Mouse (Mus musculus) gastrocnemius, postnatal 36 days (tissue): ENCODE results near the gene Efhc1. TPM values are rescaled to one million over a fixed set of nuclear protein-coding genes. Genes with fewer than 3 reads are reported as not detected.

Source experiments
- DNase-seq, 2 experiments: peaks; one replicate each; pipeline ENCODE4 v3.0.0; 2022
- intact Hi-C: fragments of 180-260 bp; cut with DNase I; formaldehyde crosslinking; loops from one replicate; pipeline ENCODE4 v1.15.1; 2025
- total RNA-seq, 2 experiments: library from RNA; stranded (reverse); gene quantifications; 2 replicates each; pipeline ENCODE4 v1.2.3; 2021

Gene Efhc1
- total RNA-seq, 2 experiments from 2014 or later: 0.36 to 0.81 TPM

DNA sequence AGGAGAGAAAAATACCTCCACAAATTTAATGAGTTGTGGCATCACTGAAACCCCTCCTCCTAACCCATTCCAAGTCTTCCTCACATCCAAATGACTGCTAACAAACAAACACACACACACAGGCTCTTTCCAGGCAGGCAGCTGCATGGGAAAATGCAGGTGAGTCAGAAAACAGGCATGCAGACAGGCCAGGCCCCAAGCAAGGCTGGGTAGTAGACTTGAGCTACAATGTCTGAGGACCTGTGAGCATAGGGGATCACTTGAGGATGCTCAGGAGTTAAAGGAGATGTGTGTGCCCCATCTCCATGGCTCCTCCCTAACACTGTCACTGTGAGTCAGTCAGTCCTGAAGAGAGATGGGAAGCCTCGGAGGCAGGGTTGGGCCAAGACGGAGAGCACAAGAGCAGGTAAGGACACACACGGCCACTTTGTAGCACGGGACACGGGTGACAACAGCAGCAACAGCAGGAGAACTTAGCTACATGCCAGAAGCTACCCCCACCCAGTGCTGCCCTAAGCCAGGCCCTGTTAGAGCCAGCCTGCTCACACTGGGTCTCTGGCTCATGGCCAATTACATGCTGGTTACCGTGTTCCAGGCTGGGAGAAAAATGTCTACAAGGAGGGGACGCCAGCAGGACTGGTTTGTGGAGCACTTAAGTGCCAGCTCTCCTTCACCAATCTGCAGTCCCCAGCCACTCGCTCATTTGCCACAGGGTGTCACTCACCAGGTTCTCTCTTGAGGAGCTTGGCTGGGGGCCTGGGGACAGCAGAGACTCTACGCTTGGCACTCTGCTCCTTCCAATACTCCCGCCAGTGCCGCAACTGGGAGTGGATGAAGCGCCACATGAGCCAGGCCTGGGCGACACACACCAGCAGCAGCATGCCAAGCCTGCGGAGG is 51.1 kb downstream of the Efhc1 start:
- intact Hi-C loops: loop anchor here (5.0 kb wide), 3 partner anchors 65 to 160 kb away; no protein-coding TSS in a partner anchor
- DNase-seq: peak; percentile 48 to 60

DNA sequence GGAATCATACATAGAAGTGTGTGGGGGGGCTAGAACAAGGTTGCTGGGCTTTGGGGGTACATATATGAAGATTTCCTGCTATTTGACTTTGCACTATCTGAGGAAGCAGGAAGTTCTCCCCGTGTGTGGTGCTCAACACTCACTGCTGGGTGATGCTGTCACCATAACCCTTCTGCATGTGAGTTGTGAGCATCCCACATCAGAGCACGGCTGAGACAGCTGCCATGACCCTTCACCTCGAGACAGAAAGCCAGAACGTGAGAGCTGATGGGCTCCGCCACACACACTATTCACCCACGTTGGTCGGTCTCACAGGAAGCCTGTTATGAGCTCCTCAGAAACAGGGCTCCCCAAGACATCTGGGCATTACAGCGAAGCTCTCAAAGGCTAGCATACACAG is 53.2 kb downstream of the Efhc1 start:
- no peak for DNase-seq
- intact Hi-C loops: loop anchor here (5.0 kb wide), 3 partner anchors 67 to 158 kb away; no protein-coding TSS in a partner anchor

DNA sequence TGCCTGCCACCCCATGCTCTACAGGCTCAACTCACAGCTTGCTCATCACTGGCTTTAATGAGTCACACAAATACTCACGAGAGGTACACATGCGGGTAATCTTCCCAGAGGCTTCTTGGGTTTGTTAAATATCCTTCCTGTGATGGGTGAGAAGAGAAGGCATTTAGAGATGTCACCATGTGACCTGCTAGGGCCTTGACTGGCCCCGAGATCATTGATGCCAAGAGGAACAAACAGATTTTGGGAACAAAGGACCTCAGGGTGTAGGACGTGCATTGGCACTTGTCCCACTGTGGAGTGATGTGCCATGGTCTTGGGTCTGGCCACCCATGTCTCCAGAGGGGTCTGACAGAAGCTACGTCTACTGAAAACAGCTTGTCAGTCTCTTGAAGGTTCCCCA is 55.3 kb downstream of the Efhc1 start:
- intact Hi-C loops: no loop called here
- no peak for DNase-seq

DNA sequence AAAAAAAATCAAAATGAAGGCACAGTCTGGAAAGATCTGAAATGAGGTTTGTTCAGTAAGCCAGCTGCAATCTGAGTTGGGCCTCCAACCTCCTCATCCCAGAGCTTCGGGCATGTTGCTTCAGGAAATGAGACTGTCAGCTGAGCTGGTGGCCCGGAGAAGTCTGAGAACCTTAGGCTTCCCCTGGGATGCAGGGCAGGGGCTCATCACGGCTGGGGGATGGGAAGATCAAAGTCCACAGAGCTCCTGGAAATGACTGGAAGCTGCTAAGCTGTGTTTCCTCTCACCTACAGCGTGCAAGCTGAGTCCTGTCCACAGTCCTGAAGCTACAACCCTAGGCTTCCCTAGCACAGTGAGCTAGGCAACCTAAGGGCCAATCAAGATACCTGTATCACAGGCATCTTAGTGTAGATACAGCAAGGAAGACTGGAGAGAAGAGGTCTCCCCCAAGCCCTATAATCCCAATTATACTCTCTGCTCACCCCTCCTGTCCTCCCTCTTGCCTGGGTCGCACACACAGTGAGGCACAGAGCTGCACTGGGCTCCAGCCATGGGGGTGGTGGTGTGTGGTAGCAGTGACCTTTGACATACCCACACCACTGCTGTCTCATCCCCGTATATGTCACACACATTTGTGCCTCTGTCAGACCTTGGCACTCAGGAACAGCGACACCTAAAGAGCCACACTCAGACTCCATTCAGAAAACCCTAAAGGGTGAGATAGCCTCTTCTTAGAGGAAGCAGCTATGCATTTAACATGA is 56.7 kb downstream of the Efhc1 start:
- intact Hi-C loops: no loop called here

DNA sequence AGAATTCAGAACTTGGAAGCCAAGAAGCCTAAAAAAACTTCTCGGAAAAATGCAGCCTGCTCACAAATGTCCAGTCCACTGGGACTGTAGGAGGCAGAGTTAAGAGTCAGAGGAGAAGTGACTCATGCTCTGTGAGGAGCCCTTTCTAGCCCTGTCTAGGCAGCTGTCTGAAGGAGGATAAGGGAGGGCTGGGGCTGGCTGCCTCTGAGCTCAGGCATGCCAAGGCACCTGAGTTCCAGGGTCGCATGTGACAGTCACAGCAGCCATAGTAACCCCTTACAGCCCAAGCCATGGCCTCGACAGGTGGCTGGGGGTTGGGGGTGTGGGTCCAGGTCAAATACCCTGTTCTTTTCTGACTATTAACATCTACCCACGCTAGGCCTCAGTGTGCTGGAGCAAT is 57.5 kb downstream of the Efhc1 start:
- intact Hi-C loops: no loop called here
- DNase-seq: peak; percentile 46 to 55

More for the DNA sequence above, 56.7 kb downstream of the Efhc1 start:
- DNase-seq: no peak

DNA sequence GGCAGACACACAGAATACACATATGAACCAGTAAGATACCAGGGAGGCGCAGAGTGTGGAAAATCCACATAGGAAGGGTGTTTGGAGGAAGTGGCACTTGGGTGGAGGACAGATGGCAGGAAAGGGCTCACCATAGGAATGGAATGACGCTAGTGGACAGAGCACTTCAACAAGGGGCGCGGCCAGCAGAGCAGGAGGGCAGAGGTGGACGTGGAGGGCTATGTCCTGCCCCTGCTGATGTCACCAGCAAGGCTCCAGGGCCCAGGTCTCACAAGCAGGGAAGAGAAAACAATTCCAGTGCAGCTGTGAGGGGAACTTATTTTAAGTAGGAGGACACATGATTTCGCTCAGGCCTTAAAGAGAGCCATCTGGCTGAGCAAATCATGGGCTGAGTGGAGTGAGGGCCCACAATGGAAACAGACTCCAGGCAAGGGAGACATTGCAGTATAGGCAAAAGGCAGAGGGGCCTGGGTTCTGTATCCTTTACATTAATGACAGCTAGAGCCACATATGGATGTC is 58.9 kb downstream of the Efhc1 start:
- no peak for DNase-seq
- intact Hi-C loops: loop anchor here (5.0 kb wide), 1 partner anchor 67 kb away; the partner anchor contains the start of gene Tram2

DNA sequence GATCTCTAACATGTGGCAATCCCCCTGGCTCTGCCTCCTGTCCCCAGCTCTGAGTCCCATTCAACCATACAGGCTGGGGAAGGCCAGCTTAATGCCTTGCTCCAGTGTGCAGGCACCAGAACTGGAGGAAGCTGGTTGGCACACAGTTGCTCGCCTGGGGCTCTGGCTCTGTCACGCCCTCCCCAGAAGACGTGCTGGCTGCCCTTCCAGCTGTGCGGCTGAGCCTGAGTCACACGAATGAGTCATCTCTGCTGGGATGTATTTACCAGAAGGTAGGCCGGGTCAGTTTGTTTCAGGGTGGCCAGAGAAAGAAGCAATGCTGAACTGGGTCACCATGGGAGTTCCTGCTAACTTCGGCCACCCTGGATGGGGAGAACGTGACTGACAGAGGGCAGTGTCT is 63.0 kb downstream of the Efhc1 start:
- intact Hi-C loops: loop anchor here (5.0 kb wide), 1 partner anchor 63 kb away; the partner anchor contains the start of gene Tram2
- DNase-seq: peak; percentile 66 to 74

DNA sequence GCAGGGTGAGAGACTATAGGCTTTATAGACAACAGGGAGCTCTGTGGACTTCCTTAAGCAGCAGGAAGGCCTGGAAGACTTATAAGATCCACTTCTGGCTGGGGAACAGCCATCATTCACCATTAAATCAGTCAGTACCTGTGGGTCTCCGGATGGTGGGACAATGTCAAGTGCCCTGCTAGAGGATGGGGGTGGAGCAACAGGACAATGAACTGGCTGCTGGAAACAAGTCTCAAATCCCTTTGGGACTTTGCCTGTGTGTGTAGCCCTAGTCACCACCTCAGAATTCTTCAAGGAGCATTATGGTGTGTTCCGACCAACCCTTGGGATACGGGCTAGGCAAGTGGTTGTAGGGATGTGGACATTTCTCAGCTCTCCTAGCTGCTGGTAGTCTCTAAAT is 71.7 kb downstream of the Efhc1 start:
- no peak for DNase-seq

DNA sequence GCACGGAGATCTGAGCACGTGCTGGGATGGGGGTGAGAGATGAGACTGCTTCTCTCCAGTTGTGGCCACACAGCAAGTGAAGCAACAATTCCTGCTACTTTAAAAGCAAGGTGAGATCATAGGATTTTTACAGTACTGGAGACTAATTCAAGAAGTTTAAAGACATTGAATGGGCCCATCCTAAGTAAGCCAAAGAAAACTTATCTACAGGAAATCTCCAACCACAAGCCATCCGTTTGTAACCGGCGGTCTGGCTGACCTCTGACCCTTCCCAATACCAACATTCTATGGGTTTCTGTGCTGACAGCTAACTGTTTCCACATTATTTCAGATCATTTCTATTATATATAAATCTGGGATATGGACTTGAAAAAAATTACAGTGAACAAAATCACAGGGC is 73.8 kb downstream of the Efhc1 start:
- intact Hi-C loops: no loop called here
- no peak for DNase-seq

More for the DNA sequence above, 71.7 kb downstream of the Efhc1 start:
- intact Hi-C loops: no loop called here

DNA sequence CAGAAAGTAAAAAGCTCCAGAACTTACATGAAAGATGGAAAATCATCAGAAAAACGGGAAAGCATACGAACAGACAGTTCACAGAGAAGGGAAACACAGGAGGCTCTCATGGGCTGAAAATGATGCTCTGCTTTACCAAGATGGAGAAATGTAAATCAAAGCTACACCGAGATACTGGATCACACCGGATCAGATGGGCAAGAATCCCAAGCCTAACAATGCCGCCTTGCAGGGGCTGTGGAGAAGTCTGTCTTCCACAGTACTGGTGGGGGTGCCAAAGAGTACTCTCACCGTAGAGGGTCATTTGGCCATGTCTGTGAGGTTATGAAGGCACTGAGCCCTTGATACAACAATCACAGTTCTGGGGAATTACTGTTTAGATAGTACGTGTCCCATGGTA is 75.1 kb downstream of the Efhc1 start:
- no peak for DNase-seq
- intact Hi-C loops: no loop called here

DNA sequence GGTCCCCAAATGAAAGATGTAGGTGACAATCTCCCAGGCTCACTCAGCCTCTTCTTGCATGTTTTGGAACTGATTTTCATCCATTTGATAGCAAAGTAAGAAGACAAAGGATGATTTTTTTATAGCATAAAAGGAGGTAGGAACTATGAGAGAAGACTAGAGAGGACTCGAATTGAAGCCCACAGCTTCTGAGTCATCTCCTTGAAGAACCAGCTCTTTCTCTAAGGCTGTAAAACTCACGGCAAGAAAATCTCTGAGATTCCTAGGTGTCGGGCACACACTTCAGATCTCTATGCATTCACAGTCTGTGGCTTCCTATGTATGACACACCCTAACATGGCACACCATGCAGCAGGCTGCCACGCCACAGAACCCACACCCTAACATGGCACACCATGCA is 77.6 kb downstream of the Efhc1 start:
- no peak for DNase-seq
- intact Hi-C loops: no loop called here

DNA sequence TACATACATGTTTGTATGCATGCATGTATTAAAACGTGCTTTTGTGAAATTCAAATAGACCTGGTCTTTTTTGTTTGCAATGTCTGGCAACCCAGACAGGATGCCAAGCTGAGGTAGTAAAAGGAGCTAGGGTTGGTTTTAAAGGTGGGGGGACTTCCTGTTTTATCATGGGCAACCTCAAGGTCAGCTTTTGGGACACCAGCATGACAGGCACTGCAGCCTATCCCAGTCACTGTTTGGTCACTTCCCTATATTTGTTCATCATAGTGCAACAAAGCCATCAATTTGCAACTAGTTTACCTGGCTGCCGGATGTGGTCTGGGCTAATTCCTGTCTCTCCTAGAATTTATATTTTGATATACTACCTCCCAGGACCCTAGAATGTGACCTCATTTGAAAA is 80.2 kb downstream of the Efhc1 start:
- intact Hi-C loops: no loop called here
- DNase-seq: no peak

DNA sequence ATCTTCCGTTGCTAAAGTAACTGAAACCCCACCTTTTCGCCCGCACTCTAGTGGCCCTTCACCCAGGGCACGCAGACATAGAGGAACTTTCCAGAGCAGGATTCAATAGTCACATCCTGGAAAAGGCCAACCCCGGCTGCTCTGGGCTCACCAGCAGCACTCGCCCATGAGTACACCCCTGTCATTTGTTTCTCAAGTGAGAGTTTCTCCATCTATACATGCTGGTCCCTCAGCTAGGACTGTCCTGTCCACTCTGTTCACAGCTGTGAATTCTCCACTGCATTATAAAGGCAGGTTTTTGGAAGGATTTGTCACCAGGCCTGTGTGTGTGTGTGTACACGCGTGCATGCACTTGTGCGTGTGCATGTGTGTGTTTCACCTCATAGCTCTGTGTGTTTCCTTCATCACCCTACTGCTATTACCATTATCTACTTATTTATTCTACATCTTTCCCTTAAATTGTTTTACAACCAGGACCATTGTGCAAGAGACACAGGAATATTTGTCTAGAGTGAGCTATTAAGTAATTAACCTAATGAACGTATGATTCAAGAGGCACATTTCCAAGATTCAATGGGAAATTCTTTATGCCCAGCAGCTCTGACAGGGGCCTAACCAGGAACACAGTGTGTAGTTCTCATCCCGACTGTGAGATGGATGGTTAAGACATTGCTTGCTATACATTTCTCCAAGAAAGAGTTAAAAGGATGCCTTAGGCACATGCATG is 81.8 kb downstream of the Efhc1 start:
- no peak for DNase-seq
- intact Hi-C loops: no loop called here

DNA sequence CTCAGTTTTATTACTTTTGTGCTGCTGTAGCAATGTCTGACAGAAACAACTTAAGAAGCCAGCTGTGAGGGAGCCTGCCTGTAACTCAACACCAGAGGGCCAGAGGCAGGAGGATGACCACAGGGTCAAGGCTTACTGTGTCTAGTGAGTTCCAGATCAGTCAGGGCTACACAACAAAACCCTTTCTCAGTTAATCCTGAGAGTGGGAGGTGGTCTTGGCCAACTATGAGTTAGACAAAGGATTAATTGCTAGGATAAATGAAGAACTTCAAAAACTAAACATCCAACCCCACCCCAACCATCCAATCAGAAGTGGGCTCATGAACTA is 82.3 kb downstream of the Efhc1 start:
- intact Hi-C loops: no loop called here
- no peak for DNase-seq

DNA sequence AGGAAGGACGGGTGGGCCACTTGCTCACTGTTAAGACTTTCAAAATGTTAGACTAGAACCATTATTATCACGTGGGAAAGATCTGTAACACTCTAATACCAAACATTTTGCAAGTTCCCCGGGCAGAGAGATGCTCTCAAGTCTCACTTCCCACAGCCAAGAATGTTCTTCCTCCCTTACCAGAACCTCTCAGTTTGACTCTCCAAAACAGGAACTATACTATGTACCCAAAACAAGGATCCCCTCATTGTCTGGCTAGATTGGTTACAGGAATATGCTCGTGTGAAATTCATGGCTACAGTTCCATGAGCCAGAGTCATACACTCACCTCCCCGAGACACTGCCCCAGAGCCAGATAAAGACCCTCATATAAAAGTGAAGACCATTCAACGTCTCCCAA is 84.5 kb downstream of the Efhc1 start:
- intact Hi-C loops: no loop called here
- no peak for DNase-seq

DNA sequence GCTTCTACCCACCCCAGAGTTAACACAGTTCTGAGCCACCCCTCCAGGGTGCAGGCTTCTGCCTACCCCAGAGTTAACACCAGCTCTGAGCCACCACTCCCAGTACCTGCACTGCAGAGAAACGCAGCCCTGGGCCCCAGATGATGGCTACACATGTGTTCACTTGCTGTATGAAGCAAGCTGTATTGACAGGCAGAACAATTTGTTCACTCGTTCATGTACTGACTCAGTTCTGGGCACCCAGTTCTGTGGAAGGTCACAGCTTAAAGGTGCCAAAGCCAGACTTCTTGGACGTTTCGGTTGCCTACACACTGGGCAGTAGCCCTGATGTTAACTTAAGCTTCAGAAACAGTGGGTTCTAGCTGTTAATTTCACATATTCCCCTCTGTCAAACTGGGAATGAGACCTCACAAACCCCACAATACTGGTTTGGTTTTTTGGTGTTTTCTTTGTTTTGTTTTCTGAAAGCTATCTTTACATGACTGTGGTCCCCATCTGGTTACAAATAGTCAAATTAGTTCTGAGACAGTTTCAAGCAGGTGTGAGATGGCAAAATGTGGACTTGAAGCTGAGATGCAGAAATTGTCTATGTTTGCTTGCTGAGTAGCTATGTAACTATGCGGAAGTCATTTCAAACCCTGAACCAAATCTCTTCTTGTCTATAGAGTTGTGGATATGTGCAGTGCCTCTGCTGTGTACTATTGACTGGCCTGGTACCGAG is 86.6 kb downstream of the Efhc1 start:
- no peak for DNase-seq

DNA sequence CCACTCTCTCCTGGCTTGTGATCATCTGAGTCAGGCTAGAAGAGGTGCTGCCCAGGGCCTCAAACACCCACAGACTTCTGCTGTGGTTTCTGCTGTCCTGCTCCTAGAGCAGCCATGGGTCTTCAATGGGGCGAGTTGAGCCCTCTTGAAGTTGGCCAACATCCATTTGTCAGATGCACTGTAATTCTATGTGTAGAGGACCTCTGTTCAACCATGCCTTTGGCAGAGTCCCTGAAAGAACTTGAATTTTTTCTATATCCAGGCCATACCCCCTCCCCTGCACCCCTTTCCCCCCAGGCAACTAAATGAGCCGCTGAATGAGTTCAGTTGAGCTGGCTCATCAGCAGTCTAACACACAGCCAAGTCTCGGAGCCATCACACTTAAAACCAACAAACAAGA is 88.1 kb downstream of the Efhc1 start:
- intact Hi-C loops: no loop called here
- DNase-seq: no peak

More for the DNA sequence above, 86.6 kb downstream of the Efhc1 start:
- intact Hi-C loops: no loop called here

DNA sequence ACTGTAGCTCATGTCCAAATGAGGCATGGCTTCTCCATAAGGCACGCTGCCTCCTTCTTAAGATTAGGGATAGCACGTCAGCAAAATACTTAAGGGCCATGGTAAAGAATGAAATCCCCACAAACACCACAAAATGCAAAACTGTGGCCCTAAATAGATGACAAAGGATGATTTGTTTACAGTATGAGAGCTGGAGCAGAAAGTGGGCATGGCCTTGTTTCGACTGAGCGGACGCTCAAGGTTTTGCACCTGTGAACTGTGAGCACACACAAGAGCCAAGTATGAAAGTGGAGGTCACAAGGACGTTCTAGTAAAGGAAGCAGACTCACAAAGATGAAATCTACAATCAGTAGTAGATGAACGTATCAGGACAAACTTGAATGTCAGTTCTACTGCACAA is 88.7 kb downstream of the Efhc1 start:
- intact Hi-C loops: no loop called here
- DNase-seq: no peak
